Mouse (Mus musculus) erythroblast, embryonic 14.5 days (primary cell): Measurements from ENCODE around the gene Ak9.

ENCODE experiments used
- GATA1 ChIP-seq: IDR thresholded peaks from 2 replicates; pipeline ENCODE4 v1.6.1; 2012; ENCODE audit warnings: low read length, inconsistent platforms, mixed read lengths
- TAL1 ChIP-seq: IDR thresholded peaks from 3 replicates; pipeline ENCODE4 v1.6.1; 2012; ENCODE audit warnings: low read length, inconsistent platforms, mixed read lengths

GRCm38 (mm10) chr10:41288074-41288473 is 15.7 kb upstream of the Ak9 start:
- no peak for TF ChIP-seq GATA1
- TF ChIP-seq TAL1, result no peak
